Mouse (Mus musculus) erythroblast, embryonic 14.5 days (primary cell): Measurements from ENCODE around the gene Tspo.

Experiments
- GATA1 ChIP-seq: IDR thresholded peaks from 2 replicates; pipeline ENCODE4 v1.6.1; 2012; ENCODE audit warnings: low read length, inconsistent platforms, mixed read lengths
- TAL1 ChIP-seq: IDR thresholded peaks from 3 replicates; pipeline ENCODE4 v1.6.1; 2012; ENCODE audit warnings: low read length, inconsistent platforms, mixed read lengths

DNA sequence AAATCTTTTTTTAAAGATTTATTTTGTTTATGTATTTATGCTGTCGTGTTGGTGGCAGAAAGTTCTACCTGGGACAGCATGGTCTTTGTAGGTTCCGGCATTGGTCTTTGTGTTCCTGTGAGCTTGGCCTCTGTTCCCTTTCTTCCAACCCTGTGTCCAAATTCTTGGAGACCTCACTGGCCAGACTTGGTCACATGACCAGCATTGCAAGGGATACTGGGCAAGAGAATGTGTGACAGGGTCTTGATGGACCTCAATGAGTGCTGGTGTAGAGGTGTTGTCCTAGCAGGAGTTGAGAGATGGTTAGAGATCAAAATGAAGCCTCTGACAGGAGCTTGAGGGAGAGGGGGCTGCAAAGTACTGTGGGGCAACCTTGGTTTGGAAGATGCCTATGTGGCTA lies 24.5 kb upstream of the Tspo start:
- TF ChIP-seq GATA1 (no peak), TAL1 (no peak)
